Mouse (Mus musculus): ENCODE measurements around the gene Lingo2.
"Not testable (repeated sequence)": the region's sequence is repeated elsewhere in the genome, so short reads cannot be mapped to it uniquely, and the experiment has no call there.

Lingo2 gene

DNA sequence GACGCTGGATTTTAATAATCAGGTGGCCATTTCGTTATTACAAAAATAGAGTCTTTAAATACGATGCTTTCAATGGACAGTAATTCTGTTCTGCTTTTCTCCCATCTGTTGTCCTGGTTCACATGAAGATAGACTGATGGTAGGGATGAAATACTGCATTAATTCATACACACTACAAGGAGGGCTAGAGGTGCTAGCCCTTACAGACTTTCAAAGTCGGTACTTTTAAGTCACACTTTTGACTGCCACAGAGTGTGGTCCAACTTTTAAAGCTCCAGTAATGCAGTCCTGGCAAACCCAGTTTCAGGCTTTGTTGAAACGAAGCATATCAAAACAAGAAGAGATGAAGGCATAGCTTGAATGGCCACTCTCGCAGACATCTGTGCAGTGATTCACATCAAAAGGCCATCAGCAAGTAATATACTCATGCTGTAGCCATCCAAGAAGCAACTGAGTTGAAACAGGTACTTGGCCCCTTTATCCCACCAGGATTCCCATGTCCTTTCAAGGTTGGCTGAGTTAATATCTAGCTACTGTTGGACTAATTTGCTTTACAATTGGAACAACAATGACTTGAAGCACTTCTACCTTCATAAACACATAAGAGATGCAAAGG, 872.5 kb downstream of the Lingo2 start:
- DNase-seq (ENCODE audit: low spot score): no peak

DNA sequence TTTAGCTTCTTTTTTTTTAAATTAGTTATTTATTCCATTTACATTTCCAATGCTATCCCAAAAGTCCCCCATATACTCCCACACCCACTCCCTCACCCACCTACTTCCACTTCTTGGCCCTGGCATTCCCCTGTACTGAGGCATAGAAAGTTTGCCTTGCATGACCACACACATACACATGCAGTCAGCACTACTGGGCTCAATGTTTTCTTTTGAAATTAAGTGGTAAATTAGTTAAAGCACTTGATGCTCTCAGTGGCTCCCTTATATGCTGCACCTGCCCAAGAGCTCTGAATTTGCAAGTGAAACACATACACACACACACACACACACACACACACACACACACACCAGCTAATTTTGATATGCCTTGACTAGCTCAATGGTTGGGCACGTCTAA, 886.8 kb downstream of the Lingo2 start:
- DNase-seq (ENCODE audit: low spot score): not testable (repeated sequence)

DNA sequence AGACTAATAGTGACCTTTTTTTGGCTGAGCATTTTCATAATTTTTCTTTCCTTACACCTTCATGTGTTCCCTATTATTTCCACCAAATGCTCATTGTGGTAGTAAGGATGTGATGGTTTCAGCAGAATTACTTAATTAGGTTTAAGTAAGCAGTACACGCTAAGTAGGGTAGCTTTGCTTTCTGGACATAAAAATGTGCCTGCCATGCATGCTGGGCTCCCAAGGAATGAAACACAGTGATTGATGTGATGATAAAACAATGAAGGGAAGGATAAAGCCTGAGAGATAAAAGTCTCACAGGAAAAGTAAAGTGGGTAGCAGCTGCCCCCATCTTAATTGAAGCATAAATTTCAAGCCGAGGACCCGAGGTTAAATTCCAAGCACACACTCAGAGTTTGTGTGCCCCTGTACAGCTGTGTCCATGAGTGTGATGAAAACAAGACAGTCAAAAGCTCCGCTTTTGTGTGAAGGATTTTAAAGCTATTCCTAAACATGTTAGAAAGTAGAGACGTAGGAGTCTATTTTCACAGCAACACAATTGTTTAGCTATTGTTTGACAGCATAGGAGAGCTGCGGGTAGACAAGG, 898.7 kb downstream of the Lingo2 start:
- DNase-seq (ENCODE audit: low spot score): no peak

GRCm38 (mm10) chr4:36040361-36040760, 911.2 kb downstream of the Lingo2 start:
- DNase-seq (ENCODE audit: low spot score): no peak

GRCm38 (mm10) chr4:36038742-36039141, 912.8 kb downstream of the Lingo2 start:
- no peak for DNase-seq (ENCODE audit: low spot score)

DNA sequence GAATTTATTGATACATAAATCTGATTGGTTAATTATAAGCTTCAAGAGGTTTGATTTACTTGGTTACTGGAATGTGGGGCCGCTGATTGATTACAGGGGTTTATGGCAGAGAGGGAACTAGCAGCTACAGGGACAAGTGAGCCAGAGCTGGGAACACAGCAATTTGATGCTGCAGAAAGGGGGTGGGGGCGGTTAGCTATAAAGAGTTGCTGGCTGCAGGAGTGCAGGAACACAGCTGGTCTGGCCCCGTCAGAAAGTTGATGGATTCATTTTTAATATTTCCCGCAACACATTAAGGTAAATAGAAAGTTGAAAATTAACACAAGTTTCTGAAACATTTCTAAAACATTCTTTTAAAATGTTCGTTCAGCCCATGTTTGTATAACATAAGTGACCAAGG, 919.5 kb downstream of the Lingo2 start:
- DNase-seq (ENCODE audit: low spot score): no peak

DNA sequence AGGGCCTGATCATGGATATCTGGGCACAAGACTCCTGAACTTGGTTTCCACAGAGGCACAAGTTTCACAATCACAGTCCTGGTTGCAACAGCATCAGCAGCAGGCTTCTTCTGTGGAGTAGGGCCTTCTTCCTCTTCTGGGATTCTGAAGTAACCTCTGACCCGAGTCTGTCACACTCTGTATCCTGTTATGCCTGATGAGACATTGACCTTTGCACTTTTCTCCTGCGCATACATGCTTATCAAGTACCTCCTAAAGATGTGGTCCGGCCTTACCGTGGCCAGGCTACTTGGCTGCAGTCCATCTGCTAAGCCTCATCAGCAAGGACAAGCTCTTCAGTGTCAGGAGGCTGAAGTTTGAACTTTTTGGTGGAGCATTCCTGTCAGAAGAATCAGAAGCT, 937.4 kb downstream of the Lingo2 start:
- DNase-seq (ENCODE audit: low spot score): no peak

DNA sequence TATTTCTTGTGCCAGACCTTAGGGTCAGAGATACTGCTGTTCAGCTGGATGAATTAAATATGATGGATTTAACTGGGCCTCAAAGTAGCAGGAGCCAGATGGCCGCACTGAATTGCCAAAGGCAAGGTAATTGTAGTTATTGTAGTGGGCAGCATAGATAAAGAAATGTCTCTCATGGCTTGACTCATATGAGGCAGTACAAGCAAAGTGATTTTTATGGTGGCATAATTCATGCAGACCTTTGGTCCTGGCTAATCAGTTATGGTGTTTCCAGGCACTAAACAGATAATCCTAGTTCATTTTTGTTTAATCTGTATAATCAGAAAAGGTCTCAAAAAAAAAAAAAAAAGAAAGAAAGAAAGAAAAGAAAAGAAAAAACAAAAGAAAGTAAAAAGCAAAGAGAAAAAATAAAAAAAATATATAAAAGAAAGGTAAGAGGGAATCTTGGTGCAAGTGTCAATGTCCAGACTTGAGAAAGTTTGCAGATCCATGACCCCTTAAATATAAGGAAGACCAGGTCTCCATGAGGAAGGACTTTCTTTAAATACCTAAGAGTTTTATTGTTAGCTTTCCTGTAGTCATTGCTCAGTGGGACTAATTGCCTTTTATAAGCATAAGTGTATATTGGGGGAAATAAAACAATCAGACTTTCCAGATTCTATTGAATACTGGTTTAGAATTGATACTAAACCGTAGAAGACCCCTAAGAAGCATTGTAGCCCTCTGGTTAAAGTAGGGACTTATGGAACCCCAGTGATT, 959.4 kb downstream of the Lingo2 start:
- DNase-seq (ENCODE audit: low spot score): no peak

GRCm38 (mm10) chr4:35986012-35986411, 965.5 kb downstream of the Lingo2 start:
- DNase-seq (ENCODE audit: low spot score): no peak

DNA sequence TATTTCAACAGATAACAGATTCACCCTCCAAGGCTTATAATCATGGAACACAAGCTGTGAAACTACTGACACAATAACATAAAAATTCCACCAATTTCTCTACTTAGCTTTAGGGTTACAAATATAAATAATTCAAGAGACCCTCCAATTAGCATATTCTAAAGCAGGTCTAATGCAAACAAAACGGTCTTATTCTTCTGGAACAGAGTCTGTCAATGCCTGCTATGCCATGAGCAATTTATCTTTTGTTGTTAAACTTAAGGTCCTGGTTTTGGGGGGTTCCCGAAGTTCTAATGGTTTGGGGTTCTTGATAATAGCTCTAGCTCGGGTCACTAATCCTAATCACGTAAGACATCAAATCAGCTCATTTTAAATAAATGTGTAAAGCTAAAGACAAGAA, 988.0 kb downstream of the Lingo2 start:
- DNase-seq (ENCODE audit: low spot score): no peak

DNA sequence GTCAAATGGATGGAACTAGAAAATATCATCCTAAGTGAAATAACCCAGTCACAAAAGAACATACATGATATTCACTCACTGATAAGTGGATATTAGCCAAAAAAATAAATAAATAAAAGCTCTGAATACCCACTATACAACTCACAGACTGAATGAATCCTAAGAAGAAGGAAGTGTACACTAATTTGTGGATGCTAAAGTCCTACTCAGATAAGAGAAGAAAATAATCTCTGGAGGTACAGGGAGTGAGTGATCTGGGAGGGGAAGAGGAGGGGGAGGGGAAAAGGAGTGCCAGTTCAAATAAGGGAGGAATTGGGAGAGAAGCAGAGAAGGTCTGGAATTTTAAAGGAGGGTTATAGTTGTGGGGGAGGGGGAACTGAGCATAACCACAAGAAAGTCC, 999.7 kb downstream of the Lingo2 start:
- no peak for DNase-seq (ENCODE audit: low spot score)

- DNase-seq (ENCODE audit: low spot score): no peak
Measured at GRCm38 (mm10) chr4:35951251-35951650, 1000.3 kb downstream of the Lingo2 start.

DNA sequence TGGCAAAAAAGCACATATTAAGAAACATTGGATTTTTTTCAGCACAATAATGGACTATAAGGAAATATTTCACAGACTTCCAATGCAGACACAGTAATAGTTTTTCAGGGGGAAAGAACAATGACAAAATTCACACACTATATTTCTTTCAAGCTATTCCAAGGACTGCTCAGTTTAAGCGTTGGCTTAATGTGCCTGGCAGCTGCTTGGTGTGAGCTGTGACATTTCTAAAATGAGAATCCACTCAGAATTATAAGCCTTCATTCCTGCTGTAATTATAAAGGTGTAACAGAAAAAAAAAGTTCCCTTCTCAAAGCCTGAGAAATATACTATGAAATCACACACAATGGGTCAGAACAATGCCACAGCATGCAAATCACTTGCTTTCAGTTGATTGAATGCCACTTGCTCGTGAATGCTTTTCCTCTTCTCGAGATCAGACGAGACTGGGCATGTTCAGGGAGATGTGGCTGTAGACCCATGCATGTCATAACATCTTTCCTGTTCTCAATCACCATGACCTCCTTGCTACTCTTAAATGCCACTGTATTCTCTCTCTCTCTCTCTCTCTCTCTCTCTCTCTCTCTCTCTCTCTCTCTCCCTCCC, 1017.4 kb downstream of the Lingo2 start:
- no peak for DNase-seq (ENCODE audit: low spot score)

- no peak for DNase-seq (ENCODE audit: low spot score)
Measured at GRCm38 (mm10) chr4:35927722-35928121, 1023.8 kb downstream of the Lingo2 start.

- DNase-seq (ENCODE audit: low spot score): no peak
Measured at GRCm38 (mm10) chr4:35917453-35917852, 1034.1 kb downstream of the Lingo2 start.

DNA sequence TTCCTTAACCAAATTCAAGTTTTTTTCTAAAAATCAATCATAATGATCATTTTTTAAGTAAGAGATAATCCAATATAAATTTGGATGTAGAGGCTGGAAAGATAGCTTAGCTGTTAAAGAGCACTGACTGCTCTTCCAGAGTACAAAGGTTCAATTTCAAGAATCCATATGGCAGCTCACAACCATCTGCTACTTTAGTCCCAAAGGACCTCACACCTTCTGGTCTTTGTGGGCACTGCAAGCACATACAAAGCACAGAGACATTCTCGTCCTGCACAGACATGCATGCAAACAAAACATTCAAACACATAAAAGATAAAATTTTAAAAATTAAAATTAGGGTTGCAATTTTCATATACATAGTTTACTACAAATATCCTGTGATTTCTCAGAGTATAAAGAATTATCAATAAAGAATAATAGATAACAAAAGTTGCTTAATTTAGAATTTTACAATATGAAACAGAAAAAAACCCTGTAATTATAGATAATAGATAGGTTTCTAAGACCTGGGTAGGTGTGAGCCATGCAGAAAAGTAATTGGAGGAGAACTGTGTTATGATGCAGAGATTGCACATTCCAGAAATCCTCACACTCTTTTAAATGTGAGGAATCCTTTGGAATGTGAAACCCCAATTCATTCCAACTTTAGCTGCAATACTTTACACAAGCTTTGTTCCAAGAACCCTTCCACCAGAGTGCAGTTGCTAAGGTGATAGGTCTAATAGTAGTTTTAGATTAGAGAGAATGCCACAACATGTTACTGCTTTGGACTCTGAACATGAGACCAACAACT, 1053.6 kb downstream of the Lingo2 start:
- no peak for DNase-seq (ENCODE audit: low spot score)

GRCm38 (mm10) chr4:35885591-35886542, 1065.7 kb downstream of the Lingo2 start:
- no peak for DNase-seq (ENCODE audit: low spot score)

DNA sequence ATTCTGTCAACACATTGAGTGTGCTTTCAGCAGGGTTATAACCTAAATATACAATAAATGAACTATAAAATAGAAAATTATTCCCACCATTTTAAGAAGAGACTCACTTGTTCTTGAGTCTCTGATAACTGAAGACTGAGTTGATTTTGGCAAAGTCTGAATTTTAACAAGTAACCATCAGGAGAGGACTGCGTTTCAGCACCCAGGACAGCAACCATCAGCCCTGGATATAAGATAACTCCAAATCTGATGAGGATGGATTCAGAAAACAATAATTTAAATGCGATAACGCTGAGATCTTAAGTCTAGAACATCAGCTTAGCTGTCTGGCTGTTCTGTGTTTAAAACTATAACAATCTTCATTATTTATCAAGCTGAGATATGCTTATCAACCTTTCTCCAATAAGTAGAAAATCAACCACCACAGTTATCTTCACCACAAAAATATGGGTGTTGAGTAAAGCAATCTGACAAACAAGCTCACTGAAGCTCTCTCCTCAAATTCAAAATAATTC, 1066.5 kb downstream of the Lingo2 start:
- DNase-seq (ENCODE audit: low spot score): peak; percentile 1

DNA sequence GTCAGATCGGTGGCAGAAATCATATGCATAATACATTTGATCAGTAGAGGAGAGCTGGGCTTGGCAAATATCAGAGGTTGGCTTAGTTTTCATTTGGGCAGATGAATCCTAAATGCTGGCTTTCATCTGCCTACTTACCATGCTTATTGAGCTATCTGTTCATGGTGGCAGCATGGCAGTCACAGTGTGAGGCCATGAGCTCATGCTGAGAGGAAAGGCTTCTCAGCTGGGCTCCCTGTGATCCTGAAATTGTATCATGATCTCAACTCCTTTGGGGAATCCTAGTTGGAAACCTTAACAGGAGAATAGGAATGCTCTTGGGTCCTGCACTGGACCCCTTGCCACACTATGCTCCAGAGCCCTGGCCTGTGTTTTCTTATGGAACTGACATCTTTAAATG, 1105.0 kb downstream of the Lingo2 start:
- DNase-seq (ENCODE audit: low spot score): no peak

GRCm38 (mm10) chr4:35845140-35845539, 1106.4 kb downstream of the Lingo2 start:
- DNase-seq (ENCODE audit: low spot score): no peak

GRCm38 (mm10) chr4:35844518-35844917, 1107.0 kb downstream of the Lingo2 start:
- DNase-seq (ENCODE audit: low spot score): no peak
